Mouse (Mus musculus) lung, adult 18-20 months (tissue): ENCODE data around the gene Smtn.

ENCODE experiments used
- DNase-seq, 2 experiments: peaks; one replicate each; pipeline ENCODE4 v3.0.0; 2022; ENCODE audit warnings: mixed read lengths in 2 of 2

The Smtn gene

DNA sequence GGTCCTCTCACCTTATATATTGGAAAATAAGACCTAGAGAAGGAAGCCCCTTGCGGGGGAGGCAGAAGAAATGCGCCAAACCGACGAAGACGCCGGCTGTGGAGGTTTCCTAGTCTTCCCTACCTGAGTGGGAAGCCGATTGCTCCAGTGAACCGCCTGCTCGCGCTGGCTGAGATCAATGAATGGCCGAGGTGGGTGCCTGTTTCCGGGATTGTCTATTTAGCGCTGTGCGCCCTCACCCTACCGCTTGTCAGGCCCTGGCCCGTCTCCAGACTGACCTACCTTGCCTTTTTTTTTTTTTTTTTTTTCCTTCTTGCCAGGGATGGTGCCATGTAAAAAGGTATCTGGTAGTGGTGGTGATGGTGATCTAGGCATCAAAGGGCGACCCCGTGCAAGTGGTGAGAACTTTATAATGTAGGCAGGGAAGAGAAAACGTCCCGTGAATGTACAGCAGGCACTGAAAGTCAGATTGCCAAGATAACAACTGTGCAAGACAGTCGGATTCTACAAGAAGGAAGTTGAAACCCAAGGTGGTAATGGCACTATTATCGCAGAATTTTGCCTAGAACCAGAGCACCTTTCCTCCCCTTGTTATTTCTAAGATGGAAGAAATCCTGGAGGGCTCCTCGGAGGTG, at the start of gene Smtn:
TSS of gene Smtn (minus strand) at position 162 of the 635 bp plus-strand sequence.
- no peak for DNase-seq

GRCm38 (mm10) chr11:3588036-3588672, 47.7 kb upstream of the Smtn start:
- no peak for DNase-seq

GRCm38 (mm10) chr11:3587350-3587749, 46.9 kb upstream of the Smtn start:
- peak; percentile 20 for DNase-seq

- DNase-seq: no peak
Observed at GRCm38 (mm10) chr11:3585983-3586618, 45.7 kb upstream of the Smtn start.

- DNase-seq: no peak
Observed at GRCm38 (mm10) chr11:3583127-3583526, 42.7 kb upstream of the Smtn start.

GRCm38 (mm10) chr11:3581908-3582307, 41.5 kb upstream of the Smtn start:
- DNase-seq: no peak

- DNase-seq: no peak
Observed at GRCm38 (mm10) chr11:3580306-3581084, 40.1 kb upstream of the Smtn start.

- no peak for DNase-seq
Observed at GRCm38 (mm10) chr11:3578050-3578725, 37.8 kb upstream of the Smtn start.

DNA sequence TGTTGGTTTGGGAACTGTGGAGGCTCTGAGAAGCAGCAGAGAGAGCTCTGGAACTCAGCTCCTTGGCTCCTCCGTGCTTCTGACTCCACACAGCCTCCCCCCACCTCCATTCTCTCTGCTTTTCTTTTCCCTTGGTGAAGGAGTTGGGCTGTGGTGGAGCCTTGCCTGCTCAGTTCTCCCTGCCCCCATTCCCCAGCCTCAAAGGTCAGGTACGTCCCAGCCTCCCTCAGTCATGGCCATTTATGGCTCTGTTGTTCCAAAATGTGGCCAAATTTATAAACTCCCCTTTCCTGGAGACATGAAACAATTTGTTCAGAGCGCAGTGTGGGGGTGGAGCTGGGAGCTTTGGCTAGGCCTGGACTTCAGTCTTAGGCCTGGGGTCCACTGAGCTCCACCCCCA, 34.8 kb upstream of the Smtn start:
- peak; percentile 48 to 60 for DNase-seq

DNA sequence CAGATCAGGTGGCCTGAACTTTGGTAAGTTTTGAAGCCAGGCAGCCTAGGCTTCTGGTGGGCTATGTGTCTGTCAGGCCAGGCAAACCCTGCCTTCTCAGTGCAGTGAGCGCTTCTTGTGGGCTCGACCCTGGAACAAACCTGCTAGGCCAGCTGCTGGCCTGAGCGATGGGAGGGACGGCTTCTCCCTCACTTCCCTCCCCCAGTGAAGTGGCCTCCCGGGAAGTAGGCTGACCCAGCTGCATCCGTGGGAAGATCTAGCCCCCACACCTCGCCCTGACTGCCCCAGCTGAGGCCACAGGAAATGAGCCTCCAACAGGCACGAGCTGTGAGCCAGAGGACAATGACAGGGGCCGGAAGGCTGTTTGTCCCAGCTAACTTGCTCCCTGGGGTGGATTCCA, 32.7 kb upstream of the Smtn start:
- peak; percentile 80 to 89 for DNase-seq

GRCm38 (mm10) chr11:3572181-3572580, 31.8 kb upstream of the Smtn start:
- DNase-seq: no peak

GRCm38 (mm10) chr11:3570321-3570720, 29.9 kb upstream of the Smtn start:
- no peak for DNase-seq

GRCm38 (mm10) chr11:3567896-3568295, 27.5 kb upstream of the Smtn start:
- DNase-seq: no peak

- DNase-seq: peak; percentile 71 to 77
Observed at GRCm38 (mm10) chr11:3566018-3566417, 25.6 kb upstream of the Smtn start.

DNA sequence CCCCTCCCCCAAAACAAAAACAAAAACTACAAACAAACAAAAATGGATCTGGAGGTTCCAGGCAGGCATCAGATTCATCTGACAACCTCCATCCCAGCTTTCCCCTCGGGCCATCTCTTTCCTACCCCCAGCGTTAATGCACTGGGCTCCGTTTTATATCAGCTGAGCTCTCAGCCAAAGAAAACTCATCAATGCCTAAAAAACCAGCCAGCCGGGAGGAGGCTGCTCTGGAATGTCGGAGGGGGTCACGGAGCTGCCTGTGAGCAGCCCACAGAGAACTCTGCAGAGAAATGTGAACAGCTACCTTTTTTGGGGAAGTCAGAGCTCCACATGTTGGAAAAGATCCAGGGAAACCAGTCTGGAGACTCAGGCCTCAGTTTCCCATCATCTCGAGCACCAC, 24.0 kb upstream of the Smtn start:
- DNase-seq: no peak

- DNase-seq: no peak
Observed at GRCm38 (mm10) chr11:3563853-3564252, 23.4 kb upstream of the Smtn start.

DNA sequence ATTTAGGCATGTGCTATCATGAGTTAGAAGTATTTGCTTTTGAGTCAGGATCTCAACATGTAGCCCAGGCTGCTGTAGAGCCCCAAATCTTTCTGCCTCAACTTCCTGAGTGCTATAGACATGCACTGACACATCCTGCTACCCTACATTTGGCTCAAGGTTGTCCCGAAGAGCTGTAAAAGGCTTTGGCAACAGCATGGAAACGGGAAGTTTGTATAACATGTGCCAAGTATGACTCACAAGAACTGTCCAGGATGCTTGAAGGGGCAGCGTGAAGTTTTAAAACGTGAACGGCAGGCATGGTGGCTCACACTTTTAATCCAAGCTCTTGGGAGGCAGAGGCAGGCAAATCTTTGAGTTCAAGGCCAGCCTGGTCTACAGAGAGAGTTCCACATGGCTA, 19.8 kb upstream of the Smtn start:
- peak; percentile 24 to 63 for DNase-seq

GRCm38 (mm10) chr11:3557852-3558251, 17.4 kb upstream of the Smtn start:
- no peak for DNase-seq

DNA sequence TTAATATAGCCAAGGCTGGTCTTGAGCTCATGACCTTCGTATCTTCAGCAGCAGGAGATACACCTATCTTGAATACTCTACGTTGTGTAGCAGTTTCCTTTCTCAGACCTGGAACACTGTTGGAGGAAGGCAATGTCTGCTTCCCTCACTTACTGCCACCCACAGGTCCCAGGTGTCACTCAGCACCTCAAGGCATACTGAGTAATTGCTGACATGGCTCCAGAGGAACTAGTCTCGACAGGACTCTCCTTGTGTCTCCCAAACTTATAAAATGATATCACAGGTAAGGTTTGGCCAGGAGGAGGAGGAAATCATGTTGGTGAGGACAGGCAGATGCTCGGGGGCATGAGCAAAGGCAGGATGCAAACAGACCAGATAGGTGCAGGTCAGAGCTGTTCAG, 14.6 kb upstream of the Smtn start:
- no peak for DNase-seq

GRCm38 (mm10) chr11:3549791-3550190, 9.4 kb upstream of the Smtn start:
- peak in 1 of 2 experiments; percentile 20 for DNase-seq

GRCm38 (mm10) chr11:3548564-3549295, 8.3 kb upstream of the Smtn start:
- DNase-seq: no peak

GRCm38 (mm10) chr11:3547969-3548368, 7.6 kb upstream of the Smtn start:
- peak in 1 of 2 experiments; percentile 21 for DNase-seq
